Mouse (Mus musculus): Measurements from ENCODE around the gene Gm38655.

DNA sequence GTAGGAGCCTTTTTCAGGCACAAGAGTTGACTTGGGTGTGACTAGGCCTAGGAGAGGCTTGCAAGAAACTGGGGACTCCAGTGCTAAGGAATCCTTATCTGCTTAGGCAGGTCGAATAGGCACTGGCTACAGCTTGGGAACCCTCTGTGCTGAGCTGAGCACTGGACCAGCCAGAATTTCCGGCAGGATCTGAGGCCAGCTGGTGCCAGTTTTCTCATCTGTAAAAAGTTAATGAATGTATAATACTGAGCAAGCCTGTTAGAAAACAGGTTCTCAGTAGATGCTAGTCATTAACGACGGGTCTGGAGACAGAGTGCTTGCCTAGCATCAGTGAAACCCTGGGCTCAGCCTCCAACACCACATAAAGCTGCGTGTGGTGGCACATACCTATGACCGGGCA is 39.6 kb downstream of the Gm38655 start:
- no peak for TF ChIP-seq CTCF (IDR thresholded peaks at IDR 0.05; ENCODE audit: low read depth)
- no peak for TF ChIP-seq EP300 (IDR thresholded peaks at IDR 0.05; ENCODE audit: low read depth)

Measured in liver, embryonic 14.5 days (tissue).